Mouse (Mus musculus): ENCODE results near the gene Lpcat2.

The Lpcat2 gene

DNA sequence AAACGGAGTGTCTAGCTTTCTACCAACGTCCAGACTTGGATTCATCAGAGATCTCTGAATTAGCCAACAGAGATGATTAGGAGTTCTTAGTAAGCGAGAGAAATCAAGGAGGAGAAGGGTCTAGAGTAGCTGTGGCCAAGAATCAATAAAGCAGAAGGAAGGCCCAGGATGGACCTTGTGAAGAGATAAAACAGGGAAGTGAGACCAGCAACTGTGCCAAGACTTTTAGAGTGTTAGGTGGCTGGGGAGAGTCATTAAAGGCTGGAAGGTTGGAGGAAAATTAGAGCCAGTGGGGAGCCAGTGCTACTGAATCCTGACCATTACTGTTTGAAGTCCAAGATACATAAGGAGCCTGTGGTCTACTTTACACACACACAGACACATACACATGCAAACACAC lies 56.3 kb downstream of the Lpcat2 start:
- DNase-seq (ENCODE audit: low spot score in 2 of 2) = no peak

GRCm38 (mm10) chr8:92913396-92913795 lies 58.3 kb downstream of the Lpcat2 start:
- DNase-seq (ENCODE audit: low spot score in 2 of 2) = no peak

DNA sequence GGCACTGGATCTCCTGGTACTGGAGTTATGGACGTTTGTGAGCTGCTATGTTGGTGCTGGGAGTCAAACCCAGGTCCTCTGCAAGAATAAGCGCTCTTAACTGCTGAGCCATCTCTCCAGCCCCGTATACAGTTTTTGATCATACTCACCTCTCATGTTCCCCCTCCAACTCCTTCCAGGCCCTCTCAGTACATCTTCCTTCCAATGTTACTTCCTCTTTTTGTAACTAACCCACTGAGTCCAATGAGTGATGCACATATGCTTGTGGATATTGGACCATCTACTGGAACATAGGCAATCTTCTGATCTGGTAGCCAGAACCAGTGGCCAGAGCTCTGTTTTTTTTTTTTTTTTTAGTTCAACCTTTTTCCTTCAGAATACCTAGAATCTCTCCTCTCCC lies 60.9 kb downstream of the Lpcat2 start:
- DNase-seq (ENCODE audit: low spot score in 2 of 2) = no peak

DNA sequence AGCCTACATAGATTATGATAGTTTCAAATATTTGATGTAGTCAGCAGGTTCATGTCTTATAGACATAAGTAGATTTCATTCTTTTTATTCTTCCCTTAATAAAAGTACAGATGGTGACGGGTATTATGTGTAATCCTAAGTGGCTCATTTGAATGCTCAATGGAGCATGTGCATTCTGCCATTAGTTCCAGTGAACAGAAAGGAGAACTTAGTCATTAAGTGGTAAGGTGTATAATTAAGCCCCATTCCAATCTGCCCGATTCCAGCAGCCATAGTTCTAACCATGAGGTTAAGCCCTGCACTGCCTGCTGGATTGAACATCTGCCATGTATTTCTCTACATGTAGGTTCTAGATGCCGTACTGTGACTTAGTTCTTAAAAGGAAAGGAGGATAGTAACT lies 66.6 kb downstream of the Lpcat2 start:
- no peak for DNase-seq (ENCODE audit: low spot score in 2 of 2)

DNA sequence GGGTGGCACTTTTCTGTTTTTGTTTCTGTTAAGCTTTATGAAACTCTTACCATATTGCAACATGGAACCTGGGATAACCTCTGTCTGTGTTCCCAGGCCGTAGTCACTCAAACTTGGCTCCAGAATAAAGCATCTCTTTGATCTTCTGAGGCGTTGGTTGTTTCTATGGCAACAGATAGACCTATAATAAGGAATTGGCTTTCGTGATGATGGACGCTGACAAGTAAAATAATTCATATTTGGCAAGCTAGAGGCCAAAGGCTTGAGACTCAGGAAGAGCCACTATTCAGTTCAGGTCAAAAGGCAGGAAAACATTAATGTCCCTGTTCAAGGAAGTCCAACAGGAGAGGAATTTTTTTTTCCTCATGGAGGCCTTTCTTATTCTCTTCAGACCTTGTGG lies 73.8 kb downstream of the Lpcat2 start:
- DNase-seq (ENCODE audit: low spot score in 2 of 2) = no peak

GRCm38 (mm10) chr8:92938056-92938455 lies 82.9 kb downstream of the Lpcat2 start:
- DNase-seq (ENCODE audit: low spot score in 2 of 2) = no peak

DNA sequence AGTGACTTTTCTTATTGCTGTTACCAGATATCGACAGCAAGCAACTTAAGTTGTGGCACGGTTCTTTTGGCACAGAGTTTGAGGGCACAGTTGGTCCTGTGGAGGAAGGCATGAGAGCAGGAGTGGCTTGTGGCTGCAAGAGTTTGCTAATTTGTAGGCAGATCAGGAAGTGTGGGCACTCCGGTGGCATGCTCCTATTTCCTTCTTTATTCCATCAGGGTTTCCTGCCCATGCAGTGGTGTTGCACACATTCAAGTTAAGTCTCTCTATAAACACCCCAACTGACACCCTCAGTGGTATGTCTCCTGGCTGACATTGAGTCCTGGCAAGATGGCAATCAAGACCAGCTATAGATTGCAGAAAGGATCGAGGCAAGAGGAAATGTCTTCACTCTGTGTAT lies 93.9 kb downstream of the Lpcat2 start:
- DNase-seq (ENCODE audit: low spot score in 2 of 2) = no peak

- no peak for DNase-seq (ENCODE audit: low spot score in 2 of 2)
Measured at GRCm38 (mm10) chr8:92950639-92951371, 95.7 kb downstream of the Lpcat2 start.

DNA sequence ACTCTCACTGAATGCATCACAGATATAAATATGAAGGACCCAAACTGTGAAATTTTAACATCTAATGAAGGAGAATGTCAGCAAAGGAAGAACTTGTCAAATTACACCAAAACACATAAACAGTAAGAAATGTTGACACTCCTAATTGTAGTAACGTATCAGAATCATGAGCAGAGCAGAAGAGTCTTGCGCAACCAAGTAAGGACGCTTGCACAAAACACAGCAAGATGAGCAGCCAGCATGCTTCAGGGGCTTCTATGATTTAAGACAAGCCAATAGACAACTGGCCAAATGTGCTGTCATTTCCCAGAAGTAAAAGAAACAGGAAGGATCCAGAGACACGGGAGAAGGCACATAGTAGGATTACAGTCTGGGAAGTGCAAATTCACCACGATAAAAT lies 98.9 kb downstream of the Lpcat2 start:
- no peak for DNase-seq (ENCODE audit: low spot score in 2 of 2)

DNA sequence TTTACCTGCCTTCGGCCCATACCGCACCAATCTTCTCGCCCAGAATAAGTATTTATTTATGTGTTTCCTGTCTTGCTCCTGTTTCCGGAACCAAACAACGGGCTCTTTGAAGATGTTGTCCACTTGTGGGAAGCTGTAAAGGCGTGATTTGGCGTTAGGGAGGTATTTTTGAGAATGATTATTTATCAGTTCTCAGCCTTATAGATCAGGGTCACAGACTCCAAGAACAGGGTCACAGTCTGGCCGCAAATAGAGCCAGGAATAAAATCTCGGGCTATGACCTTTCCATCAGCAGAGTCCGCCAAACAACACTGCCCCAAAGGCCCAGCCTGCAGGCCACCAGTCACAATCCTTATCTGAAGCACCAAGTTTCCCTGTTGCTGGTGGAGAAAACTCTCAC lies 104.6 kb downstream of the Lpcat2 start, which contains the start of gene Slc6a2:
TSS of gene Slc6a2 (plus strand) at position 301 of the 400 bp plus-strand sequence.
- no peak for DNase-seq (ENCODE audit: low spot score in 2 of 2)

DNA sequence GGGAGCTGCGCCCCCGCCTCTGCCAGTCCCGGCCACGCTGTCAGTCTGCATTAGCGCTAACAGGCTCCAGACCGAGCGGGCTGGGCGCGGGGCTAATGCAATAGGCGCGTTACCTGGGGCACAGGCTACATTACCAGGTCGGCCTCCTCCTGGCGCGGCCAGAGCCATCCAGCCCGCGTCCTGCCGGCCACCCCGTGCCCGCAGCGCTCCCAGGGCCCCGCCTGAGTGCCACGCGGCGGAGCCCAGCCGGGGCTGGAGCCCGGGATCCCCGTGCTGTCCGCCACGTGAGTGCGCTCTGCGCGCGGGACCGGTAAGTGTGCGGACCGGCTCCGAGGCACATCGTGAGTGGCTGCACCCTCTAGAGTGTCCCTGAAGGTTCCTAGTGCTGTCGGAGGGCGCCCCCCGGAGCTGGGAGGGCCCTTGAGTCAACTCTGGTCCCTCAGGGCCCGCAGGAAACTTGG lies 105.3 kb downstream of the Lpcat2 start:
- no peak for DNase-seq (ENCODE audit: low spot score in 2 of 2)

- DNase-seq (ENCODE audit: low spot score in 2 of 2) = no peak
Measured at GRCm38 (mm10) chr8:92961088-92961487, 105.9 kb downstream of the Lpcat2 start.

DNA sequence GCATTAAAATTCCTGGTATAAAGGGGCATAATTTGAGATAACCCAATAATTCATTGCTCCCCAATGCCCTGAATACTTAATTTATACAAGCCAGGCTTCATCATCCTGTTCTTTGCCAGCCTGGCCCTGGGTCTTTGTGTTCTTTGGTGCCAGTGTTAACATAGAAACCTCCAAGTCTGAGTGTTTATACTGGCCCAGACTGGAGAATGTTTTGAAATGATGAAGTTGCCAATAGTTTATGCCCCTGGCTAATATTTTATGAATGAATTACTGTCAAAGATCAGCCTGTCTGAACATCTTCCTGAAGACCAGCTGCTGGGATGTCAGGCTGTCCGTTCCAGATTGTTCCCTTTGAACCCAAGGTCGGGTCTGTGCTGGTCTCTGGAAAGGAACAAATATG lies 109.4 kb downstream of the Lpcat2 start:
- DNase-seq (ENCODE audit: low spot score in 2 of 2) = no peak

Data from urinary bladder, postnatal 36 days (tissue).